Mouse (Mus musculus) E14TG2a.4 (cell line): ENCODE data around the gene Olfr462.

Experiments used
- CTCF ChIP-seq: conservative IDR thresholded peaks from 2 replicates; pipeline ENCODE4 v1.5.1; 2014; ENCODE audit warnings: low read length
- NANOG ChIP-seq: IDR thresholded peaks from 2 replicates; pipeline ENCODE4 v1.6.1; 2014; ENCODE audit warnings: borderline replicate concordance, low read length, mixed read lengths
- POU5F1 ChIP-seq: IDR thresholded peaks from 2 replicates; pipeline ENCODE4 v1.6.1; 2014; ENCODE audit warnings: low read length, borderline replicate concordance

DNA sequence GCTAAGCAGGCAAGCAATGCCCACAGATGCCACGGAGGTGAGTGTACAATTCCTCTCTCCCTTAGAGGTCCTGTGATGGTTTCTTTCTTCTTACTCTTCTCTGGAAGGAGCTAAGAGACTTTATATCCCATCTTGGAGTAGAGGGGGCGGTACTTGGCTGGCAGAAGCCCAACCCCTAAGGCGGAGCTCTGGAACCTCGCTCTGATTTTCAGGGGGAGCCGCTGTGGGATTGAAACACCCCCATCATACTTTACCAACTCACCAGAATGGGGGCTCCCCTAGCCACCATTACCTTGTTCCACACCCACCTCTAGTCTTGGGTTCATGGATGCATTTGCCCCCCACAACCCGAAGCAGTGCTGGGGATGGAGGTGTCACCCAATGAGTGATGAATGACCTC lies 16.6 kb downstream of the Olfr462 start, which contains the start of gene Epx:
- TF ChIP-seq CTCF (no peak), NANOG (no peak), POU5F1 (no peak)
